Mouse (Mus musculus) hindbrain, postnatal 0 days (tissue): ENCODE measurements at regions not wholly inside any gene's neighbourhood (a gene's known extent, or its start where the extent isn't known, plus 50 kb on each side); places are given as distances from the start of the nearest gene placed in this dataset.

Source experiments
- ATAC-seq: fragments of 200-750 bp; cut with Nextera tagmentation; 2 replicates; pipeline ENCODE4 v1.8.0; 2017; ENCODE audit warnings: mild to moderate bottlenecking, moderate TSS enrichment, moderate library complexity
- DNase-seq: peaks from one replicate; pipeline ENCODE4 v3.0.0-alpha.2; 2015; ENCODE audit warnings: low spot score
- H3K27ac ChIP-seq: fragments of 300-500 bp; sonication (generic); 2 replicates; pipeline ENCODE4 v1.5.1; 2014; ENCODE audit warnings: mild to moderate bottlenecking
- H3K27me3 ChIP-seq: fragments of 300-500 bp; sonication (generic); 2 replicates; pipeline ENCODE4 v1.6.1; 2014; ENCODE audit warnings: low read length, mixed read lengths; ENCODE audit not compliant: insufficient read depth
- H3K36me3 ChIP-seq: fragments of 300-500 bp; sonication (generic); 2 replicates; pipeline ENCODE4 v1.6.1; 2014; ENCODE audit warnings: low read length, mixed read lengths; ENCODE audit not compliant: insufficient read depth
- H3K4me1 ChIP-seq: fragments of 300-500 bp; sonication (generic); 2 replicates; pipeline ENCODE4 v1.6.1; 2014; ENCODE audit warnings: antibody characterized with exemption, low read length, mixed read lengths; ENCODE audit not compliant: insufficient read depth
- H3K4me2 ChIP-seq: fragments of 300-500 bp; sonication (generic); 2 replicates; pipeline ENCODE4 v1.6.1; 2014; ENCODE audit warnings: low read depth, mild to moderate bottlenecking, low read length, moderate library complexity, mixed read lengths
- H3K4me3 ChIP-seq: fragments of 300-500 bp; sonication (generic); 2 replicates; pipeline ENCODE4 v1.5.1; 2014; ENCODE audit warnings: low read length
- H3K9ac ChIP-seq: fragments of 300-500 bp; sonication (generic); replicated peaks from 2 replicates; pipeline ENCODE4 v1.6.1; 2014; ENCODE audit warnings: mild to moderate bottlenecking, low read length, moderate library complexity, mixed read lengths
- H3K9me3 ChIP-seq: fragments of 300-500 bp; sonication (generic); 2 replicates; pipeline ENCODE4 v1.6.1; 2016; ENCODE audit warnings: low read length, mixed read lengths
- CTCF ChIP-seq: IDR thresholded peaks from 2 replicates; pipeline ENCODE4 v1.5.1; 2016; ENCODE audit warnings: antibody characterized with exemption, control low read depth, low read depth
- WGBS: fragments of 180-500 bp; shearing (Covaris S2); extraction: QIAGEN DNeasy Blood & Tissue Kit; methylation state at CpG from one replicate; pipeline ENCODE4 v1.1.7; 2014; 5-methylcytosine and 5-hydroxymethylcytosine counted together

- peaks cover 7% of the 10 kb centered on the region; the same call in 1 of the 2 replicates for H3K4me1 ChIP-seq
- no peak overlapping the region for H3K9ac ChIP-seq
- no peak overlapping the region for H3K4me2 ChIP-seq
- DNase-seq = peak; percentile 94
- H3K27ac ChIP-seq = no peak overlapping the region
- no peak overlapping the region for H3K4me3 ChIP-seq
- ATAC-seq = peak; percentile 49
- H3K27me3 ChIP-seq = no peaks in the 10 kb centered on the region
- TF ChIP-seq CTCF = peak; percentile 79
- no peaks in the 10 kb centered on the region for H3K36me3 ChIP-seq
- H3K9me3 ChIP-seq = no peaks in the 10 kb centered on the region
Observed at GRCm38 (mm10) chr11:82612026-82612425, 152.1 kb downstream of the Cct6b start.

GRCm38 (mm10) chr11:82608963-82609362, 155.2 kb downstream of the Cct6b start:
- TF ChIP-seq CTCF = no peak
- ATAC-seq = no peak
- H3K9ac ChIP-seq = no peak overlapping the region
- no peaks in the 10 kb centered on the region for H3K27me3 ChIP-seq
- no peak overlapping the region for H3K4me2 ChIP-seq
- no peaks in the 10 kb centered on the region for H3K4me1 ChIP-seq
- no peaks in the 10 kb centered on the region for H3K36me3 ChIP-seq
- H3K9me3 ChIP-seq = no peaks in the 10 kb centered on the region
- WGBS = 62% methylated on average over 1 of the region's 1 CpGs
- no peak for DNase-seq
- H3K4me3 ChIP-seq = no peak overlapping the region
- H3K27ac ChIP-seq = no peak overlapping the region

GRCm38 (mm10) chr11:82607661-82608060, 156.5 kb downstream of the Cct6b start:
- H3K4me1 ChIP-seq = 0 out of 2 replicates have a peak, but pooled peaks cover 3% of the 10 kb centered on the region
- H3K9me3 ChIP-seq = no peaks in the 10 kb centered on the region
- no peak overlapping the region for H3K4me2 ChIP-seq
- H3K4me3 ChIP-seq = no peak overlapping the region
- H3K27ac ChIP-seq = no peak overlapping the region
- no peak for ATAC-seq
- WGBS = 83% methylated on average over 5 of the region's 5 CpGs
- no peak for DNase-seq
- H3K36me3 ChIP-seq = no peaks in the 10 kb centered on the region
- TF ChIP-seq CTCF = no peak
- no peak overlapping the region for H3K9ac ChIP-seq
- H3K27me3 ChIP-seq = no peaks in the 10 kb centered on the region

- 76% methylated on average over 7 of the region's 7 CpGs for WGBS
- Histone ChIP-seq H3K4me2 (no peak overlapping the region), H3K4me3 (no peak overlapping the region), H3K4me1 (0 out of 2 replicates have a peak, but pooled peaks cover 9% of the 10 kb centered on the region), H3K27me3 (no peaks in the 10 kb centered on the region), H3K9me3 (no peaks in the 10 kb centered on the region), H3K9ac (no peak overlapping the region), H3K36me3 (no peaks in the 10 kb centered on the region), H3K27ac (no peak overlapping the region)
- no peak for TF ChIP-seq CTCF
- ATAC-seq = no peak
- no peak for DNase-seq
Observed at GRCm38 (mm10) chr11:82604251-82604835, 159.8 kb downstream of the Cct6b start.

GRCm38 (mm10) chr11:82602818-82603217, 161.3 kb downstream of the Cct6b start:
- no peak overlapping the region; the same call in 1 of the 2 replicates for H3K27ac ChIP-seq
- H3K4me1 ChIP-seq = 0 out of 2 replicates have a peak, but pooled peaks cover 9% of the 10 kb centered on the region
- no peak overlapping the region for H3K4me2 ChIP-seq
- no peaks in the 10 kb centered on the region for H3K27me3 ChIP-seq
- DNase-seq (peak; percentile 57), ATAC-seq (no peak)
- no peak overlapping the region for H3K4me3 ChIP-seq
- no peak overlapping the region for H3K9ac ChIP-seq
- WGBS = 30% methylated on average over 11 of the region's 11 CpGs
- no peaks in the 10 kb centered on the region for H3K9me3 ChIP-seq
- no peaks in the 10 kb centered on the region for H3K36me3 ChIP-seq
- no peak for TF ChIP-seq CTCF

GRCm38 (mm10) chr11:82602250-82602649, 161.9 kb downstream of the Cct6b start:
- TF ChIP-seq CTCF = no peak

GRCm38 (mm10) chr11:82600151-82600550, 164.0 kb downstream of the Cct6b start:
- Histone ChIP-seq H3K4me3 (no peak overlapping the region), H3K9me3 (no peaks in the 10 kb centered on the region), H3K4me1 (0 out of 2 replicates have a peak, but pooled peaks cover 9% of the 10 kb centered on the region), H3K4me2 (no peak overlapping the region), H3K36me3 (no peaks in the 10 kb centered on the region), H3K27ac (no peak overlapping the region), H3K9ac (no peak overlapping the region), H3K27me3 (no peaks in the 10 kb centered on the region)
- no peak for TF ChIP-seq CTCF
- WGBS = 55% methylated on average over 9 of the region's 9 CpGs
- no peak for ATAC-seq
- no peak for DNase-seq

More at GRCm38 (mm10) chr11:82602250-82602649, 161.9 kb downstream of the Cct6b start:
- 0 out of 2 replicates have a peak, but pooled peaks cover 9% of the 10 kb centered on the region for H3K4me1 ChIP-seq
- no peak overlapping the region for H3K9ac ChIP-seq
- no peaks in the 10 kb centered on the region for H3K27me3 ChIP-seq
- no peaks in the 10 kb centered on the region for H3K9me3 ChIP-seq
- WGBS = 19% methylated on average over 2 of the region's 2 CpGs
- ATAC-seq = no peak
- H3K36me3 ChIP-seq = no peaks in the 10 kb centered on the region
- no peak overlapping the region for H3K4me2 ChIP-seq
- DNase-seq = no peak
- H3K27ac ChIP-seq = no peak overlapping the region
- no peak overlapping the region for H3K4me3 ChIP-seq
